Mouse (Mus musculus) intestine, postnatal 0 days (tissue): ENCODE results near the gene Gss. TPM values are rescaled to one million over a fixed set of nuclear protein-coding genes. Genes with fewer than 3 reads are reported as not detected.

Experiments
- ATAC-seq: fragments of 200-750 bp; cut with Nextera tagmentation; 2 replicates; pipeline ENCODE4 v1.8.0; 2017; ENCODE audit warnings: mild to moderate bottlenecking, moderate TSS enrichment, moderate library complexity
- H3K27ac ChIP-seq: fragments of 300-500 bp; sonication (generic); 2 replicates; pipeline ENCODE4 v1.5.1; 2014; ENCODE audit warnings: mild to moderate bottlenecking, low read depth, low read length, moderate library complexity
- H3K27me3 ChIP-seq: fragments of 300-500 bp; sonication (generic); replicated peaks from 2 replicates; pipeline ENCODE4 v1.6.1; 2014; ENCODE audit warnings: low read length, mixed read lengths; ENCODE audit not compliant: control insufficient read depth, insufficient read depth
- H3K36me3 ChIP-seq: fragments of 300-500 bp; sonication (generic); 2 replicates; pipeline ENCODE4 v1.6.1; 2014; ENCODE audit warnings: mild to moderate bottlenecking, moderate library complexity; ENCODE audit not compliant: control insufficient read depth, insufficient read depth
- H3K4me1 ChIP-seq: fragments of 300-500 bp; sonication (generic); replicated peaks from 2 replicates; pipeline ENCODE4 v1.6.1; 2014; ENCODE audit warnings: antibody characterized with exemption, low read length, mixed read lengths; ENCODE audit not compliant: control insufficient read depth, insufficient read depth
- H3K4me2 ChIP-seq: fragments of 300-500 bp; sonication (generic); replicated peaks from 2 replicates; pipeline ENCODE4 v1.6.1; 2014; ENCODE audit warnings: low read depth, mild to moderate bottlenecking, moderate library complexity
- H3K4me3 ChIP-seq: fragments of 300-500 bp; sonication (generic); 2 replicates; pipeline ENCODE4 v1.5.1; 2014; ENCODE audit warnings: low read depth, low read length
- H3K9ac ChIP-seq: fragments of 300-500 bp; sonication (generic); 2 replicates; pipeline ENCODE4 v1.6.1; 2014; ENCODE audit warnings: mild to moderate bottlenecking, low read depth, low read length
- H3K9me3 ChIP-seq: fragments of 300-500 bp; sonication (generic); 2 replicates; pipeline ENCODE4 v1.6.1; 2016; ENCODE audit warnings: mixed run types; ENCODE audit not compliant: control insufficient read depth
- CTCF ChIP-seq: sonication (generic); IDR thresholded peaks from 2 replicates; pipeline ENCODE4 v1.5.1; 2016; ENCODE audit warnings: low read depth, mild to moderate bottlenecking, control low read depth, antibody characterized with exemption, moderate library complexity
- WGBS: fragments of 180-500 bp; shearing (Covaris S2); extraction: QIAGEN DNeasy Blood & Tissue Kit; methylation state at CpG from one replicate; pipeline ENCODE4 v1.1.7; 2014; 5-methylcytosine and 5-hydroxymethylcytosine counted together
- polyA plus RNA-seq: library from polyadenylated mRNA; unstranded; fragments of >200 nt; fragmentation: Nextera tagmentation; extraction: Ambion mirVana; gene quantifications from 2 replicates; pipeline ENCODE4 v1.2.1, GENCODE M21; 2015

Gene Gss
- polyA plus RNA-seq, 1 experiment from 2014 or later, result 219 TPM

DNA sequence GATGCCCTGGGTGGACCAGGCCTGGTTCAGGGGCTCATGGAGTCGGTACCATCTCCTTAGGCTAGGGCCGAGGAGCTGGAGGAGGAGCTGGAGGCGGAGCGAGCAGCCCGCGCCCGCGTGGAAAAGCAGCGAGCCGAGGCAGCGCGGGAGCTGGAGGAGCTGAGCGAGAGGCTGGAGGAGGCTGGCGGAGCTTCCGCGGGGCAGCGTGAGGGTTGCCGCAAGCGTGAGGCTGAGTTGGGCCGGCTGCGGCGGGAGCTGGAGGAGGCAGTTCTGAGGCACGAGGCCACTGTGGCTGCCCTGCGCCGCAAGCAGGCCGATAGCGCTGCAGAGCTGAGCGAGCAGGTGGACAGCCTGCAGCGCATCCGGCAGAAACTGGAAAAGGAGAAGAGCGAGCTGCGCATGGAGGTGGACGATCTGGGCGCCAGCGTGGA is 36.6 kb upstream of the Gss start:
- Histone ChIP-seq H3K4me3 (peak overlapping the region; percentile 32), H3K27ac (no peak overlapping the region), H3K9me3 (no peaks in the 10 kb centered on the region), H3K4me1 (0 out of 2 replicates have a peak, but pooled peaks cover 5% of the 10 kb centered on the region), H3K9ac (no peak overlapping the region), H3K27me3 (0 out of 2 replicates have a peak, but pooled peaks cover 7% of the 10 kb centered on the region), H3K36me3 (peaks cover 42% of the 10 kb centered on the region), H3K4me2 (peak overlapping the region; percentile 67)
- TF ChIP-seq CTCF, result peak; percentile 15; the same call in 1 of the 2 replicates
- no peak for ATAC-seq
- WGBS, result 5% methylated on average over 31 of the region's 35 CpGs

DNA sequence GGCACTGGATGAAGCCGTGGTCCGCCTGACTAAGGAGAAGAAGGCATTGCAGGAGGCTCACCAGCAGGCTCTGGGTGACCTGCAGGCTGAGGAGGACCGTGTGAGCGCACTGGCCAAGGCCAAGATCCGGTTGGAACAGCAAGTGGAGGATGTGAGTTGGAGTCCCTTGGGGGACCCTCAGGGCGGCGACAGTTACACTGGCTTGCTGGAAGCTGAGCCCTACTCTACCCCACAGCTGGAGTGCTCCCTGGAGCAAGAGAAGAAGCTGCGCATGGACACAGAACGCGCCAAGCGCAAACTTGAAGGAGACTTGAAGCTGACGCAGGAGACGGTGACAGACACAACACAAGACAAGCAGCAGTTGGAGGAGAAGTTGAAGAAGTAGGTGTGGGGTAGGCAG is 35.9 kb upstream of the Gss start:
- 93% methylated on average over 13 of the region's 13 CpGs for whole genome bisulfite sequencing
- Histone ChIP-seq H3K9ac (no peak overlapping the region), H3K27ac (no peak overlapping the region), H3K4me1 (0 out of 2 replicates have a peak, but pooled peaks cover 5% of the 10 kb centered on the region), H3K36me3 (peaks cover 35% of the 10 kb centered on the region), H3K4me2 (no peak overlapping the region), H3K9me3 (no peaks in the 10 kb centered on the region), H3K27me3 (0 out of 2 replicates have a peak, but pooled peaks cover 7% of the 10 kb centered on the region), H3K4me3 (no peak overlapping the region)
- no peak for ATAC-seq
- TF ChIP-seq CTCF, result no peak

GRCm38 (mm10) chr2:155628112-155628511 is 35.5 kb upstream of the Gss start:
- H3K4me1 ChIP-seq, result 0 out of 2 replicates have a peak, but pooled peaks cover 5% of the 10 kb centered on the region

GRCm38 (mm10) chr2:155627030-155627738 is 34.6 kb upstream of the Gss start:
- WGBS, result 51% methylated on average over 21 of the region's 21 CpGs
- Histone ChIP-seq H3K4me3 (no peak overlapping the region), H3K27me3 (0 out of 2 replicates have a peak, but pooled peaks cover 7% of the 10 kb centered on the region), H3K9ac (no peak overlapping the region), H3K27ac (no peak overlapping the region), H3K4me1 (0 out of 2 replicates have a peak, but pooled peaks cover 5% of the 10 kb centered on the region), H3K9me3 (no peaks in the 10 kb centered on the region), H3K36me3 (peaks cover 22% of the 10 kb centered on the region; the same call in 1 of the 2 replicates), H3K4me2 (no peak overlapping the region)
- TF ChIP-seq CTCF, result peak; percentile 95
- peak; percentile 35; the same call in 1 of the 2 replicates for ATAC-seq

More at GRCm38 (mm10) chr2:155628112-155628511, 35.5 kb upstream of the Gss start:
- TF ChIP-seq CTCF, result no peak; the same call in 1 of the 2 replicates
- Histone ChIP-seq H3K36me3 (peaks cover 31% of the 10 kb centered on the region), H3K27me3 (0 out of 2 replicates have a peak, but pooled peaks cover 7% of the 10 kb centered on the region), H3K9me3 (no peaks in the 10 kb centered on the region), H3K9ac (no peak overlapping the region), H3K27ac (no peak overlapping the region), H3K4me3 (no peak overlapping the region), H3K4me2 (no peak overlapping the region)
- ATAC-seq, result no peak
- 93% methylated on average over 9 of the region's 9 CpGs for WGBS

- no peak for ATAC-seq
- H3K27me3 ChIP-seq, result 0 out of 2 replicates have a peak, but pooled peaks cover 7% of the 10 kb centered on the region
- no peak overlapping the region for H3K9ac ChIP-seq
- no peaks in the 10 kb centered on the region for H3K9me3 ChIP-seq
- no peak overlapping the region for H3K27ac ChIP-seq
- WGBS, result 59% methylated on average over 15 of the region's 15 CpGs
- H3K4me2 ChIP-seq, result no peak overlapping the region
- 0 out of 2 replicates have a peak, but pooled peaks cover 5% of the 10 kb centered on the region for H3K4me1 ChIP-seq
- no peak for TF ChIP-seq CTCF
- H3K36me3 ChIP-seq, result peaks cover 13% of the 10 kb centered on the region; the same call in 1 of the 2 replicates
- no peak overlapping the region for H3K4me3 ChIP-seq
Measured at GRCm38 (mm10) chr2:155626277-155626676, 33.7 kb upstream of the Gss start.

GRCm38 (mm10) chr2:155624730-155625129 is 32.1 kb upstream of the Gss start:
- H3K27me3 ChIP-seq, result no peaks in the 10 kb centered on the region
- H3K9ac ChIP-seq, result no peak overlapping the region
- H3K36me3 ChIP-seq, result no peaks in the 10 kb centered on the region; the same call in 1 of the 2 replicates
- 35% methylated on average over 10 of the region's 10 CpGs for WGBS
- ATAC-seq, result 0 out of 2 replicates have a peak, but pooled peaks have one; percentile 7
- peak; percentile 88 for TF ChIP-seq CTCF
- H3K4me1 ChIP-seq, result peaks cover 5% of the 10 kb centered on the region; the same call in 1 of the 2 replicates
- H3K4me2 ChIP-seq, result no peak overlapping the region
- H3K9me3 ChIP-seq, result no peaks in the 10 kb centered on the region
- no peak overlapping the region for H3K27ac ChIP-seq
- H3K4me3 ChIP-seq, result no peak overlapping the region
